Mouse (Mus musculus) frontal cortex, postnatal 10 days (tissue): ENCODE results near the gene Fbxo2.
A peak's percentile ranks its signal among the peaks of the same experiment; 100 is the strongest.
"Not testable (repeated sequence)": the region's sequence is repeated elsewhere in the genome, so short reads cannot be mapped to it uniquely, and the experiment has no call there.

ENCODE experiments used
- DNase-seq, 2 experiments: peaks; one replicate each; pipeline ENCODE4 v3.0.0; 2022; ENCODE audit warnings: low spot score in 2 of 2, mixed read lengths in 1 of 2

The Fbxo2 gene

GRCm38 (mm10) chr4:148174495-148174862 is 14.1 kb downstream of the Fbxo2 start:
- no peak for DNase-seq

GRCm38 (mm10) chr4:148176603-148177002 is 16.2 kb downstream of the Fbxo2 start:
- DNase-seq = not testable (repeated sequence)

GRCm38 (mm10) chr4:148177716-148178115 is 17.3 kb downstream of the Fbxo2 start:
- DNase-seq = no peak

GRCm38 (mm10) chr4:148181483-148181882 is 21.1 kb downstream of the Fbxo2 start:
- no peak for DNase-seq

GRCm38 (mm10) chr4:148182363-148182762 is 21.9 kb downstream of the Fbxo2 start:
- no peak for DNase-seq

- no peak for DNase-seq
These were observed 24.1 kb downstream of the Fbxo2 start for GRCm38 (mm10) chr4:148184564-148184963.

- DNase-seq = no peak
These were observed 25.4 kb downstream of the Fbxo2 start for GRCm38 (mm10) chr4:148185819-148186218.

GRCm38 (mm10) chr4:148188767-148189166 is 28.3 kb downstream of the Fbxo2 start:
- not testable (repeated sequence) for DNase-seq

GRCm38 (mm10) chr4:148192707-148193245 is 32.4 kb downstream of the Fbxo2 start:
- no peak for DNase-seq

- DNase-seq = no peak
These were observed 34.0 kb downstream of the Fbxo2 start for GRCm38 (mm10) chr4:148194400-148194799.

GRCm38 (mm10) chr4:148198721-148199120 is 38.3 kb downstream of the Fbxo2 start:
- no peak for DNase-seq

GRCm38 (mm10) chr4:148203557-148203956 is 43.1 kb downstream of the Fbxo2 start:
- no peak for DNase-seq

GRCm38 (mm10) chr4:148204061-148204872 is 43.8 kb downstream of the Fbxo2 start:
- DNase-seq = no peak

GRCm38 (mm10) chr4:148204873-148205232 is 44.4 kb downstream of the Fbxo2 start:
- DNase-seq = no peak

- peak; percentile 32 to 53 for DNase-seq
These were observed 54.2 kb downstream of the Fbxo2 start for GRCm38 (mm10) chr4:148214460-148215136.

GRCm38 (mm10) chr4:148215264-148215900 is 55.0 kb downstream of the Fbxo2 start:
- no peak for DNase-seq
